Mouse (Mus musculus): Measurements from ENCODE around the gene G0s2.
"Not testable (repeated sequence)": the region's sequence is repeated elsewhere in the genome, so short reads cannot be mapped to it uniquely, and the experiment has no call there.

G0s2 gene

GRCm38 (mm10) chr1:193287578-193287977 is 14.6 kb upstream of the G0s2 start:
- DNase-seq = no peak

- not testable (repeated sequence) for DNase-seq
These were observed 12.8 kb upstream of the G0s2 start for GRCm38 (mm10) chr1:193285766-193286325.

GRCm38 (mm10) chr1:193284228-193284779 is 11.3 kb upstream of the G0s2 start:
- no peak for DNase-seq

GRCm38 (mm10) chr1:193281344-193281743 is 8.3 kb upstream of the G0s2 start:
- no peak for DNase-seq

- no peak for DNase-seq
These were observed 6.5 kb upstream of the G0s2 start for GRCm38 (mm10) chr1:193279492-193279891.

- DNase-seq = peak; percentile 92
These were observed 5.5 kb upstream of the G0s2 start for GRCm38 (mm10) chr1:193278414-193279045.

- no peak for DNase-seq
These were observed 1.5 kb upstream of the G0s2 start for GRCm38 (mm10) chr1:193274407-193275071.

- peak; percentile 95 for DNase-seq
These were observed 691 bp downstream of the G0s2 start for GRCm38 (mm10) chr1:193272137-193272915.

- DNase-seq = peak; percentile 90
These were observed 1.9 kb downstream of the G0s2 start for GRCm38 (mm10) chr1:193270965-193271763.

- no peak for DNase-seq
These were observed 7.3 kb downstream of the G0s2 start for GRCm38 (mm10) chr1:193265734-193266133.

- peak; percentile 93 for DNase-seq
These were observed 8.9 kb downstream of the G0s2 start, which contains the start of gene Hsd11b1 for GRCm38 (mm10) chr1:193263955-193264598. Gene Hsd11b1 (minus strand): TSS chr1:193264075.

GRCm38 (mm10) chr1:193263026-193263907 is 9.8 kb downstream of the G0s2 start:
- DNase-seq = peak; percentile 87

- peak; percentile 99 for DNase-seq
These were observed 11.0 kb downstream of the G0s2 start for GRCm38 (mm10) chr1:193261897-193262548.

- DNase-seq = peak; percentile 91
These were observed 13.5 kb downstream of the G0s2 start for GRCm38 (mm10) chr1:193259559-193259958.

GRCm38 (mm10) chr1:193256621-193257098 is 16.4 kb downstream of the G0s2 start:
- peak; percentile 92 for DNase-seq

GRCm38 (mm10) chr1:193256289-193256577 is 16.8 kb downstream of the G0s2 start:
- no peak for DNase-seq

GRCm38 (mm10) chr1:193255488-193256288 is 17.3 kb downstream of the G0s2 start:
- DNase-seq = peak; percentile 93

- DNase-seq = no peak
These were observed 18.0 kb downstream of the G0s2 start for GRCm38 (mm10) chr1:193255032-193255431.

- DNase-seq = not testable (repeated sequence)
These were observed 19.1 kb downstream of the G0s2 start for GRCm38 (mm10) chr1:193253895-193254294.

All from heart, adult 11 months (tissue).